Mouse (Mus musculus) left cerebral cortex, adult 11 months (tissue): ENCODE results near the gene Kirrel3.

ENCODE experiments used
- DNase-seq: peaks from one replicate; pipeline ENCODE4 v3.0.0; 2022; ENCODE audit warnings: low spot score

Kirrel3 gene

DNA sequence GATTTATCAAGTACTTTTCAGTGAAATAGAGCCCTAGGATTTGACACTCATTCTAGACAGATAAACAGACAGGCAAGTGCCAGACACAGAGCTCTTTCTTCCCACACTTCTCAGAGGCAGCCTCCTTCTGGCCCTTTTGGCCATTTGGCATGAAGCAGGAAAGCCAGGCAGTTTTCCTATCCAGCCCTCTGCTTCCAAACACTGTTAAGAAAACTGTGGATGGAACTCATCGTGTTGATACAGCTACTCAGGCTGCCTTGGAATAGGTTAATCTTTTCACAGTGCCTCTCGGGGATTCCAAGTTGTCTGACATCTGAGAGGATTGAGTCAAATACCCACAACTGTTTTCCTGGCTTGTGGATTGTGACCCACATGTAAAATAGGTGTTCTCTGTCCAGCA, 401.5 kb downstream of the Kirrel3 start:
- no peak for DNase-seq

DNA sequence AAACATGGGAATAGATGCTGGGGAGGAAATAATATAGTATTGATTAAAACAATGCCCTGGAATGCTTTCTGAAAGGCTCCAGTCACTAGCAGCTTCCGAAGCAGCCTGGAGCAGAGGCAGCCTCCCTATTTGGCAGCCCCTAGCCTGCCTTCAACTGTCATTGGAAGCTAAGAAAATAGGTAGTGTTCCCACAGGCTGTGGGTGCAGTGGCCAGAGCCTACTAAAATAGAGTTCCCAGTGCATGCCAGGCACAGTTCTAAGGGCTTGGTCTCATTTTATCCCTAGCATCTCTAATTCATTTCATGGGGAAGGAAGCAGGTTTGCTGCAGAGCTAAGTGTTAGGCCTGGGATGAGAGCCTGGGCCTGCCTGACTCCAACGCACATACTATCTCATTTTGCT, 402.6 kb downstream of the Kirrel3 start:
- DNase-seq, result no peak

DNA sequence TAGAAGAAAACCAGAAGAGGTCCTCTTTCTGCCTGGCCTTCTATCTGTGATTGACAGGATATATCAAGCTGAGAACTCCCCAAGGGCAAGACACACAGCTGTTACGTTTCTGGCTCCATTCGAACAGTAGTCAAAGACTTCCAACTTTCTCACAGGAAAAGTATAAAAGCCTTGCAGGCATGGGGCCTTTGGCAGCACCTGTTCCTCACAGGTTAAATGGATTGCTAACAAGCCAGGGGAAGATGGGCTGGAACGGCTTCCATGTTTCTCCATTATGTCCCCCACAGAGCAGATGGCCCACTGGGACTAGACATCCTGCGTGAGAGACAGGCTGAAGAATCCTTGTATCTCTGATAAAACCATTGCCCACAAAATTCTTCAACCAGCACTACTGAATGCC, 415.5 kb downstream of the Kirrel3 start:
- no peak for DNase-seq

DNA sequence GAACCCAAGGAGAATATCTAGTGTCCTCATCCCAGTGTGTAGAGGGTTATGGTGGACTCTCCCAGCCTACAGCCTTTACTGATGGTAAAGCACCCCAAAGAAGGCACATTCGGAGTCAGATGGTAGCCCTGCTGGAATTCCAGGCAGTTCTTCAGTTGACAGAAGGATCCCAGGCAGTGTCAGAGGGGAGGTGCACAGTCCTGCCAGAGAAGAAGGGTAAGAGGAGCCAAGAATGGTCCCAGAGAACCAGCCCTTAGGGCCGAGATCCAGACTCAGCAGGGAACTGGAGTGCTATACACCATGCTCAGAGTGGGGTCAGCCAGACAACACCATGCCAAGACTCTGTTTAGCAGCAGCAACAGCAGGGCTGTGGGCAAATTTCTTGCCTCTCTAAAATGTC, 416.2 kb downstream of the Kirrel3 start:
- DNase-seq, result no peak

DNA sequence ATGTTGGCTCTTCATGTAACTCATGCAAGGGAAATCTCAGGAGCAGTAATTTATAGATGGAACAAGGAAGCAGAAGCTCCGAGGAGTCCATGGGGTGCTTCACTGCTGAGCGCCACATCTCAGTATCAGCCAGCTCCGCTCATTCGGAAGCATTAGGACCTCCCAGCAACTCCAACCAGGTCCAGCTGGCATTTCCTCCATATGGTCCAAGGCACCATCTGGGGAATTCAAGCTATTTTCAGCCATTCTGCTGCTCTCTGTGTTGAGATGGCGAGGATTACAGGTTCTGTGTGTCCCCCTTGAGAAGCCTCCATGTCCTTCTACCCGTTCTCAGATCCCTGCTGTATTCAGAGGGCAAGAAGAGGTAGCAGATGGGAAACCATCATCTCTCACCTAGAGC, 419.5 kb downstream of the Kirrel3 start:
- DNase-seq, result no peak

DNA sequence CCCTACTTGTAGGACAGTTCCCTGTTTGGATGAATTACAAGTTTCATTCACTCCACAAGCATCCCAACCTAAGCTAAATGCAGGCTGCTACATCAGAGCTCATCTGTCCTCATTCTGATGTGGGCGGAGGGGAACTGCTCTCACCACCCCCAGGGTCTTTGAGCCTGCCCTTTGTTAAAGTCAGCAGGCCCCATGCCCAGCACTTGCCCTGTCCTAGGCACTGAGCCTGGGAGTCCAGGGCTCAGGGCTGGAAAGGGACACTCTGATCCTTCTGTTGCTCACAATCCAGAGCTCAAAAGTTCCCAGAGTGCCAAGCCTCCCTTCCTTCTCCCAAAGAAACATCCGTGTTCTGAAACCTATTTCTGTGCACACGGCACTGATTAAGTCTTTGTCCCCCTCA, 422.3 kb downstream of the Kirrel3 start:
- DNase-seq, result no peak

DNA sequence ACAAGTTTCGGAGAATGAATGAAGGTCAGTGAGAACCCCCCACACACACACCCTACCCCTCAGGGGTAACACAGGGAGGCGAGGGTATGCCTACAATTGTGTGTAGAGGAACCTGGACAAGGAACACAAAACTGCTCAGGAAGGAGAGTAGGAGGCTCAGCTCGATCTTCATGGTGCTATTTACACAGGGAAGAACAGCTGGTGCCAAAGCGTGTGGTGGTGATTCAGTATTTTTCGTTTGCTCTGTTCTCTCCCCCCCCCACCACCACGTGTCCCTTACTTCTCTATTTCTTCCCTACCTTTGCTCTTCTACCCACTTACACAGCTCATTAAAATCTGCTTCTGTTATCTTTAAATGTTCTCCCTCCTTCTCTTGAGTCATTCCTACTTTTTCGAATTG, 426.1 kb downstream of the Kirrel3 start:
- DNase-seq, result no peak

DNA sequence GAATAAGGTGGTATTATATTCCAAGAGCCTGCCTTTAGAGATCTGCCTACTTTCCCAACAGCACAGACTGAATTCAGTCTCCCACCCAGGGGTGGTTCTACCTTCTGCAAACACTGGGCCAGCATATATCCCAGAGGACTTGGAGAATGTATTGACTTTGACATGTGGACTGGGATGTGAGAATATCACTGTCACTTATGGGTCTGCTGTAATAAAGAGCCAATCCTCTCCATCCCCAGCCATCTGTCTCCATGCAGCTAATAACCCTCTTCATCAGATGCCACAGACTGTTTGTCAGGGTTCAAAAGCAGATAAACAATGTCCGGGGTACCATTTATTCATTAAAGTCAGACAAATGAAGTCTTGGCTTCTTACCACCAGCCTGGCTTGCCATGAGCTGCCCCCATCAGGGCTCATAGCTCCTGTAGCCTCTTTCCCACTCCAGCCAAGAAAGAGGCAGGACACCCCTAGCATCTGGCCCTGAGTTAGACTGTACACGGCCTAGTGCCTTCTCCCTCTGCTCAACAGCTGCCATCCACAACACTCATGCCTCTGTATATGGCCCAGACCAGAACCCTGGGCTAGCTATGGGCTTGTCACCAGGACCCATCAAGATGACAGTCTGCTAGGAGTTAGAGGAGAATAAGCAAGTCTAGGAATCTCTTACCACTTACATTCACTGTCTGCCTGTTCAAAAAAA, 426.7 kb downstream of the Kirrel3 start:
- DNase-seq, result no peak

DNA sequence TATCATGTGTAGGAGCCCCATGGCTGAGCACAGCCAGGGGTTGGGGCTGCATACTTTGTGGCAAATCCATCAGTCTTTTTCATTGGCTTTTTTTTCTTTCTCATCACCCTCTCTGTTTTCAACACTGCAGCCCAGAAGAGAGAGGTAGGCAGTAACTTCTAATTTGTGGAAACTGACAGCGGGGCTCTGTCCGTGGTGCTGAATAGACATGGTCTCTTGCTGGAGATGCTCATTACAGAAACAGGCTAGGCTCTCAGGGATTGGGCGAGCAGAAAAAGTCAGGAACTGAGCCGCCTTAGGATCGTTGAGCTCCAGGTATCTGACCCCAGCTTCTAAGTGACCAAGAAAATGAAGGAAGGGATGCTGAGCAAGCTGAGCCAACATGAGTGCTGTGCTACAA, 427.3 kb downstream of the Kirrel3 start:
- DNase-seq, result no peak

DNA sequence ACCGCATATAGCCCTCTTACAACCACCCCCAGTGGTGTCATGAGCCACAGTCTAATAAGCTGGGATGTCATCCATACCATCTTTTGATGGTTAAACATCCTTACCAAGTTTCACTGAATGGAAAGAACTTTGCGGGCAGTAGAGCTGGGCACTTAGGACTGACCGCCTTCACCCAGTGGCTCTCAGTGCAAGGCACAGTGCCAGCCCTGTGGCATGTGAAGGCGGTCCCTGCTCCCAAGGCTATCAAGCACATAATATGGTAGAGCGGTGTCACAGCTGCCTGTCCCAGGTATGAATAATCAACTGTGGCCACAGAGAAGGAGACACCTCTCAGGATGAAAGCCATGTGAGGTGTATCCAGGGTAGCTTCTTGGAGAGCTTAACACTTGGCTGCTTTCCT, 433.3 kb downstream of the Kirrel3 start:
- no peak for DNase-seq

DNA sequence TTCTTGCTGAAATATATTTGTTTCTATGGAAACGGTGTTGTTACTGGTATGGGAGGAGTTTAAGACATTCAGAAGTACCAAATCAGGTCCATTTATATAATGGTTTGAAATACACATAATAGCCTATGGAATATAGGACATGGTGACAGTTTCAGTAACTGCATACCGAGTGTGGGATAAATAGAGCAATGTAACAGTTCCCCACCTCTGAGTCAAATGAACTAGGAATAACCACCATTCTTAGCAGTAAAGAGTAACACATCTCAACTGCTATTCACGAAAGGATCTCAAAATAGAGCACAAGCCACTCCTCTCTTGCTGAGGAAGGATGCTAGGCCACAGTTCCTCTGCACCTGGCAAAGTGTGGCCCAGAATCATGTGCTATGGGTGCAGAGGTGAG, 434.4 kb downstream of the Kirrel3 start:
- DNase-seq, result peak; percentile 30

DNA sequence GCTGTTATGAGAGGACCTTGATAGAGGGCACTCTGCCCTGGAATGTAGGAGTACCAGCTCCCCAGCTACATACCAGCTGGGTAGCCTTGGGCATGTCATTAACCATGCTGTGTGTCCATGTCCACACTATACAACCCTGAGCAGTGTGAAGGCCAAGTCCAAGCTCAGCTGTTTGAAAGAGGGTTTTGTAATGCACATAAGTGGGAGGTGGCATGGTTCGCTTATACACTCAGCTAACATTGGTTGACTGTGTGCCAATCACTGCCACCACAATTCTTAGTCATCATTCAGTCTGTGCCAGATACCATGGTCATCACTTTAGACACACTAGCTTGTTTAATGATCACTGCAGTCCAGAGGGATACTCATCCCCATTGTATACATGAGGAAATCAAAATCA, 436.2 kb downstream of the Kirrel3 start:
- no peak for DNase-seq

DNA sequence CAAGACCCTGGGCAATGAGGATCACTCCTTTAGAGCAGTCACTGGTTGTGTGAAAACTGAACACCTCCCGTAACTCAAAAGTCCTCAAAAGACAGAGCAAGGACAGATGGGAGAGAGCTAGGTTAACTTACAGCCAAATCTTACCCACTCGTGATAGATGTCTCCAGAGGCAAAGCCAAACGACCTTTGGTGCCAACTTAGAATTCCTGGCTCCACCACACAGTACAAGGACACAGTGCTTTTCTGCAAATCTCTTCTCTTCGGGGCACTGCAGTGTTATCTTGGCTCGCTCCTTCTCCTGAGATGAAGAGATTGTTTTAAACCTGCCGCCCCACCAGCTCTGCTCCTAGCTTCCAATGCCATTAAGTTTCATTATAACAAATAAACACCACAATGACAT, 437.0 kb downstream of the Kirrel3 start:
- DNase-seq, result no peak

DNA sequence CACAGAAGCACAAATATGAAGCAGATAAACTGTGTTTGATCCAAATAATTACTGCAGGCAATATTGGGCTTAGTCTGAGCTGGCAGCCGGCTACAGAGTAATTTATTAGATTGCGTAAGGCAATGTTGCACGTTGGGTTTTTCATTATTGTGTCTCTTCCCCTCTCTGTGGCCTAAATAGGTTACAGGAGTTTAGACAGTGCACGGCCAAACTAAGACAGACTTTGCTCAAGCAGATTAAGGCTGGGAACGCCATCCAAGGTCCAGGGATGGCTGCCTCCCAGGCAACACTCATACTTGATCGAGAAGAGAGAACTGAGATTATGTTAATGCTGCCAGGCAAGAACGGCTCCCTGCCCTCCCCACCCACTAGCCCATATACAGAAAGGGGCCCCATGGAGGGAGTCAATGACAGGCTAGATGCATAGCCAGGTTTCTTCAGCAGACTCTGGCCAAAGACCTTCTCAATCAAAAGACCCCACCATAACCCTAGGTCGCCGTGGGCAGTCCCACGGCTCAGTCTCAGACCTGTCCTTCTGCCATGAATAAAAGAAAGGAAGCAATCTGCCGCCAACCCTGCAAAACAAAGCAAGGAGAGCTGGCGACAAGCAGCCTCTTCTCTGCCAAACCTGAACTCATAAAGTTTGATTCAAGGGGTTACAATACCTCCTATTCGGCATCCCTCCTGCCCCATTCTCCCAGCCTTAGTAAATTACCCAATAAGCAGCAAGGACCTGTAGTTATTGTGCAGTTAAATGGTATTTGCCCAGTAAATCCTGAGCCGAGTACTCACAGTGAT, 437.6 kb downstream of the Kirrel3 start:
- DNase-seq, result no peak

DNA sequence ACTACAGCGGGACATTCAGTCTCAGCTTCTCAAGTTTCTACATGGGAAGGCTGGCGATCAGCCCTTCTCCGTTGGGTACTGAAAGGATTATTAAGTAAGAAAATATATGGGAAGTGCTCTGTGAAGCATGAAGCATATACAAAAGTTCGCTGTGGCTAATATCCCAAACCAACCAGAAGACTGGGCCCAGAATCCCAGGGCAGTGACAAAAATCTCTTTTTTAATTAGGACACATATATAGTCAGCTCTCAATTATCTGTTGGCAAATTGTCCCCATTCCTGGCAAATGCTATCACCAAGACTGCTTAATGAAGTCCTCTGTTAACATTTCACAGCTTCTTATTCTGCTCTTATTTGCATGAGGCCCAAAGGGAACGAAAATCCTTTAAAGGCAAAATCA, 439.9 kb downstream of the Kirrel3 start:
- DNase-seq, result no peak

DNA sequence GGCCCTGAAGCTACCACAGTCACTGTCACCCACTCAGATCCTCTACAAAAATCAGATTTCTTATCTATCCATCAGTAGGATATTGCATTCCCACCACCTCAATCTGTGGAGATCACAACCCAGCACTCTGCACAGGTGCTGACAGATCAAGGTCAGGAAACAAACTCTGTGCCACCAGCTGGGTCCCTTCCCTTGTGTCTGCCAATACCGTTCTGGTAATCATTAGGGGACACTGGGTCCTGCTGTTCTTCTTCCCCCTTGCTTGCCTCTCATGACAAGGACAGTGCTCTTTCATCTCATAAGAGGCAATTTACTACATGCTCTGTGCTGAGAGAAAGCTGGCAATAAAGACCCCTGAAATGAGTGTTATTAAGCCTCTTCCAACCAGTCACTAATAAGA, 444.7 kb downstream of the Kirrel3 start:
- DNase-seq, result no peak

DNA sequence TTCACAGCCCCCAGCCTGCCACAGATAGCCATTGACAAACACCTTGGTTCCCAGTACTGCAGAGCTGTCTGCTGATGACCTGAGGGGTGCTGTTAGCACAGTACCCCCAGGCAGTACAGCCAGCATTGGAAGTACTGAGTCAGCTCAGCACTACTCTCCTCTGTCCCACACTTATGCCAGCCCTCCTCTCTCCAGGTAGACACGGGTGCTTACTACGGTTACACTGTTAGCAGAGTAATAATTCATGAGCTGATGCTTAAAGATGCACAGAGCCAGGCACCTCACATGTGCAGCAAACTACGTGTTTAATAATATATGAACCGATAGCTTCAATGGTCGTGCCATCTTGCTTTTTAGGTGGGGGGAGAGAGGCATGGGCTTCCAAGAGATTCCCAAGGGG, 452.4 kb downstream of the Kirrel3 start:
- no peak for DNase-seq

DNA sequence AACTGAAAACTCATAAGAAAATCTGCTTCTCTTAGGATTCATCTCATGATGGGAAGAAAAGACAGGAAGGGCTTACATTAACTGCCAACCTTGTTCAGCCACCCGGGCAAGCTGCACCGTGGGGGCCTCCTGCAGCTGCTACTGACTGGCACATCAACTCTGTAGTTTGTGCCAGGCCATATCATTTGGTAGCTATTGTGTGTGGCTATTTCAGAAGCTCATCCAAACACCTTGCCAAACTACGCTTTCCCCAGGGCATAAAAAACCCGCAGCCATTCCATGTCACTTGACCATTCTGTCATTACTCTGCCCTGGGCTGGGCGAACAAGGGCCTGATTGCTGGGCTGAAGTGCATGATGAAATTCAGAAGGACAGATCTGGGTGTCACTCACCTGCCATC, 453.9 kb downstream of the Kirrel3 start:
- no peak for DNase-seq

DNA sequence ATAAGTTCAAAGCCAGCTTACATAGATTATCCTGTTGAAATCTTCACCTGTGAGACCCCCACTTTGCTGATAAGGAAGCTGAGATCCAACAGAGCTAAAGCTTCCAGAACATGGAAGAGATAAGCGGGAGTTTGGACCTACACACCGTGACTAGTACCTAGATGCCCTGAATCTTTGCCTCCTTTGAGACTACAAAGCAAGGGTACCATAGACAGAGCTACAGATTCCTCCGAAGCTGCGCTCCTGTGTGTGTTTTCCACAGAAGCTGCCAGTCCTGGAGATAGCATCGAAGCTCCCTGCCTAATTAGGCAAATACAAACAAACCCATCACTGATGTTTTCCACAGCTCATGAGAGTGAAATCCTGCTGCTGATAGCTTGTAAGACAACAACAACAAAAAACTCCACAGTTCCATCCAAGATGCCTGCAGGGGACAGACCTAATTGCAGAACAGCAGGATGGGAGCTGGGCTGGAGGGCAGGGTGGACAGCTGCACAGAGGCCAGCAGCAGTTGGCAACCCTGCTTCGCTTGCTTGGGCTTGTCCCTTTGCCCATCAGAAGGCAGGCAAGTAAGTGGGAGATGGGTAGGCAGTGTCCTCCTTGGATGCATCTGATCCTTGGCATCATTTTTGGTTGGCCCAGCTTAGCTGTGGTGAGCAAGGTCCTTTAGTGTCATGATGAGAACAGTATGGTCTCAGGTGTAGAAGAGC, 456.6 kb downstream of the Kirrel3 start:
- no peak for DNase-seq

DNA sequence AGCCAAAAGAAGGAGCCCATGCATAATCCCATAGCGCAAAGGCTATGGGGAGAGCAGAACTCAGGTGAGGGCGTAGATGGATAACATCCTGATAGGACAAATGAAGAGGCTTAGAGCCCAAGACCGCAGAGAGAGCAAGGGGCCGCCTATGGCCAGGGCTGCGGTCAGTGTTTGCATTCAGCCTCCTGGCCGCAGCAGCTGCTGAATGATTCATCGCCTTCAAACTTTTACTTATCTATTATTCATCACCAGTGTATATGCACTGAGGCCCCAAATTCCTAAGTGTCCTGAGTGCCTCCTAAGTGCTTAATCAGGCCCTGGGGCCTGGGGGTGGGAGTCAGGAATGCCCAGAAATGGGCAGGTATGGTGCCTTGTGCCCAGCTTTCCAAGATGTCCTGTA, 457.3 kb downstream of the Kirrel3 start:
- no peak for DNase-seq

DNA sequence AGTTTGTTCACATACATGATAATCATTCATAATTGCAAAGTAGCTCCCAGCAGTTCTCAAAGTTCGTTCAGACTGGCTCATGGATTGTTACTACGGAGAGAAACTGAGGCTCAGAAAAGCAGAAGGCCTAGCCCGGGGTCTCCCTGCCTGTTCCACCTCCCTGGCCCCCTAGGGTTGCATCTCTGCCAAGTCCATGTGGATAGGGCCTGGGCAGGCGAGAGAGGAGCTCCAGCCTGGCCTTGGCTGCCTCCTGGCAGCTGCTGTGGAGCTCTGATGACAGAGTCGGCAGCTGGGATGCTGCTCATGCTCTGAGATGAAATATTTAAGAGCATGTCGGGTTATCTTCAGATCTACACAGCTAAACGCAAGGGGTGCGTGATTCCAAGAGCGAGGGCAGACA, 459.6 kb downstream of the Kirrel3 start:
- no peak for DNase-seq

DNA sequence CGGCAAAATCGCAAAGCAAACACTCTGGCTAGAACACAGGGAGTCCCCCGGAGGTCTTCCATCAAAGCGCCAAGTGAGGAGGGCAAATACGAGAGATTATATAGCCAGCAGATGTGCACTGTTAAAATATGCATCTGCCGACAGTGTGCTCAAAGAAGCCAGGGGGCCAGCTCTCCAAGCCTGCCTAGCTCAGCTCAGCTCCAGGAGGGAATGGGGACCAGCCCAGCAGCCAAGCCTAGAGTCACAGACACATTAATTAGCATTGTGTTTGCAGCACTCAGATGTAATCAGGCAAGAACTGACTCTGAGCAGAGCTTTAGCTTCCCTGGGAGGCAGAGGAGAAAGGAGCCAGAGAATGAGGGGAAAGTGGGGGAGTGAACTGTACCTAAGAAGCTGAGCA, 461.6 kb downstream of the Kirrel3 start:
- no peak for DNase-seq

DNA sequence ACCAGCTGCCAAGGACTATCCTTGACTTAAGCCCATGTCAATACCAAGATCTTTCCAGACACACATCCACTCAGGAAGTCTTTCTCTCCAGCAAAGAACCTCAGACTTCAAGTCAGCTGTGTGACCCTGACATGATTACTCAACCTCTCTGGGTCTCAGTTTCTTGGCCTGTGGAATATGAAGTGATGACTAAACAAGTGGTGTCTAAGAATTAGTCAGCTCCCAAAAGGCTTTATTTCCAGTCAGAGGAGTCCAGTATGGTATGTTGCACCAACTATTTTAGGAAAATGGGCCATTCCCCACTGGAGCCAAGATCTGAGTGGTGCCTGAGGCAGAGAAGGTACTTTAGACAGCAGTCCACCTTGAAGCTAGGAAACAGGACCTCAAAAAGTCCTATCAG, 462.0 kb downstream of the Kirrel3 start:
- no peak for DNase-seq
